Mouse (Mus musculus): ENCODE results near the gene Cdca3. TPM values are rescaled to one million over a fixed set of nuclear protein-coding genes. Genes with fewer than 3 reads are reported as not detected.

Gene Cdca3
- polyA plus RNA-seq, 1 experiment from 2014 or later = 115 TPM

Other genes starting within 250 kb of the Cdca3 start
- 0.08 TPM in 1 of 2 replicates, not detected in the other for gene C1s2, start 193.5 kb upstream of the Cdca3 start, polyA plus RNA-seq (2016; fragmentation: Nextera tagmentation; extraction: Ambion mirVana)
- 39.0 and 44.0 TPM in 2 replicates for gene Lpcat3, start 166.5 kb upstream of the Cdca3 start, polyA plus RNA-seq (2016; fragmentation: Nextera tagmentation; extraction: Ambion mirVana)
- gene Emg1, start 117.4 kb upstream of the Cdca3 start, polyA plus RNA-seq (2016; fragmentation: Nextera tagmentation; extraction: Ambion mirVana) = 159 and 161 TPM in 2 replicates
- gene Phb2, start 117.2 kb upstream of the Cdca3 start, polyA plus RNA-seq (2016; fragmentation: Nextera tagmentation; extraction: Ambion mirVana) = 312 and 315 TPM in 2 replicates
- 4.8 and 6.6 TPM in 2 replicates for gene Ptpn6, start 90.8 kb upstream of the Cdca3 start, polyA plus RNA-seq (2016; fragmentation: Nextera tagmentation; extraction: Ambion mirVana)
- gene Grcc10, start 88.2 kb upstream of the Cdca3 start, polyA plus RNA-seq (2016; fragmentation: Nextera tagmentation; extraction: Ambion mirVana) = 527 and 552 TPM in 2 replicates
- gene Gm45234, start 73.5 kb upstream of the Cdca3 start, polyA plus RNA-seq (2016; fragmentation: Nextera tagmentation; extraction: Ambion mirVana) = not detected in 2 replicates
- gene Atn1, start 73.0 kb upstream of the Cdca3 start, polyA plus RNA-seq (2016; fragmentation: Nextera tagmentation; extraction: Ambion mirVana) = 16.8 and 17.4 TPM in 2 replicates
- gene Eno2, start 59.9 kb upstream of the Cdca3 start, polyA plus RNA-seq (2016; fragmentation: Nextera tagmentation; extraction: Ambion mirVana) = 25.2 and 27.8 TPM in 2 replicates
- gene Lrrc23, start 49.8 kb upstream of the Cdca3 start, polyA plus RNA-seq (2016; fragmentation: Nextera tagmentation; extraction: Ambion mirVana) = 0.68 and 0.85 TPM in 2 replicates
- gene Spsb2, start 20.9 kb upstream of the Cdca3 start, polyA plus RNA-seq (2016; fragmentation: Nextera tagmentation; extraction: Ambion mirVana) = 8.2 and 8.5 TPM in 2 replicates
- 461 and 485 TPM in 2 replicates for gene Tpi1, start 15.3 kb upstream of the Cdca3 start, polyA plus RNA-seq (2016; fragmentation: Nextera tagmentation; extraction: Ambion mirVana)
- 203 TPM in 2 replicates for gene Usp5, start 63 bp upstream of the Cdca3 start, polyA plus RNA-seq (2016; fragmentation: Nextera tagmentation; extraction: Ambion mirVana)
- gene Gnb3, start 10.7 kb downstream of the Cdca3 start, polyA plus RNA-seq (2016; fragmentation: Nextera tagmentation; extraction: Ambion mirVana) = 0.50 and 0.52 TPM in 2 replicates
- gene P3h3, start 28.2 kb downstream of the Cdca3 start, polyA plus RNA-seq (2016; fragmentation: Nextera tagmentation; extraction: Ambion mirVana) = 27.2 and 28.4 TPM in 2 replicates
- gene Gpr162, start 34.4 kb downstream of the Cdca3 start, polyA plus RNA-seq (2016; fragmentation: Nextera tagmentation; extraction: Ambion mirVana) = 14.7 and 16.3 TPM in 2 replicates
- 0.06 TPM in 1 of 2 replicates, not detected in the other for gene Cd4, start 58.7 kb downstream of the Cdca3 start, polyA plus RNA-seq (2016; fragmentation: Nextera tagmentation; extraction: Ambion mirVana)
- 1.8 and 2.2 TPM in 2 replicates for gene Lag3, start 82.2 kb downstream of the Cdca3 start, polyA plus RNA-seq (2016; fragmentation: Nextera tagmentation; extraction: Ambion mirVana)
- gene Ptms, start 90.6 kb downstream of the Cdca3 start, polyA plus RNA-seq (2016; fragmentation: Nextera tagmentation; extraction: Ambion mirVana) = 718 and 773 TPM in 2 replicates
- gene Mlf2, start 101.8 kb downstream of the Cdca3 start, polyA plus RNA-seq (2016; fragmentation: Nextera tagmentation; extraction: Ambion mirVana) = 546 and 556 TPM in 2 replicates
- 91.5 and 99.8 TPM in 2 replicates for gene Cops7a, start 136.0 kb downstream of the Cdca3 start, polyA plus RNA-seq (2016; fragmentation: Nextera tagmentation; extraction: Ambion mirVana)
- gene Pianp, start 167.1 kb downstream of the Cdca3 start, polyA plus RNA-seq (2016; fragmentation: Nextera tagmentation; extraction: Ambion mirVana) = 9.8 and 10.0 TPM in 2 replicates
- 17.0 and 19.1 TPM in 2 replicates for gene Zfp384, start 179.6 kb downstream of the Cdca3 start, polyA plus RNA-seq (2016; fragmentation: Nextera tagmentation; extraction: Ambion mirVana)
- gene Ing4, start 210.2 kb downstream of the Cdca3 start, polyA plus RNA-seq (2016; fragmentation: Nextera tagmentation; extraction: Ambion mirVana) = 151 and 156 TPM in 2 replicates
- gene Acrbp, start 220.1 kb downstream of the Cdca3 start, polyA plus RNA-seq (2016; fragmentation: Nextera tagmentation; extraction: Ambion mirVana) = 15.1 and 15.3 TPM in 2 replicates
- 0.32 and 0.54 TPM in 2 replicates for gene Lpar5, start 238.4 kb downstream of the Cdca3 start, polyA plus RNA-seq (2016; fragmentation: Nextera tagmentation; extraction: Ambion mirVana)